Mouse (Mus musculus) embryo, embryonic 9.5 days (tissue): ENCODE data around the gene Ccna2.
"Not testable (repeated sequence)": the region's sequence is repeated elsewhere in the genome, so short reads cannot be mapped to it uniquely, and the experiment has no call there.

Source experiments
- DNase-seq: peaks from one replicate; pipeline ENCODE4 v3.0.0-alpha.2; 2017; ENCODE audit errors: extremely low spot score

Gene Ccna2

DNA sequence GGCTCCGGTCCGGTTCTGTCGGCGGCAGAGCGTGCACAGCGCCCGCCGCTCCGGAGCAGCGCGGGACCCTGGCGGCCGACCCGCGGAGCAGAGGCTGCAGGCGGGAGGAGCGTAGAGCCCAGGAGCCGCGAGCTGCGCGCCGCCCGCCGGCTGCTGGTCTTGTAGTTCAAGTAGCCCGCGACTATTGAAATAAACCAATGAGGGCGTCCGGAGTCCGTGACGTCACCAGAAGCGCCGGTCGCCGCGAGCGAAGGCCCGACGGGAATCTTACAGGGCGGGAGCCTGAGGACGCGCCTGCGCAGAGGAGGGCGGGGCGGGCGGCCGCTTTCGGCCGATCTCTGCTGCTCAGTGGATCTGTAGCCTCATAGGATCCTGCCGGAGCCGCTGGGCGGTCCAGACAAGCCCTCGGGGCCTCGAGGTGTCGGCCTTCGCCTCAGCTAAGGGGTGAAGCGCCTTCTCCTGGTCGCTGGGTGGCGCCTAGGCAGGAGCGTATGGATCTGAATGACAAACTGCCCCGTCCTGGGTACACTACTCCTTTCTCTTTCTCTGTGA, at the start of gene Ccna2:
TSS of gene Ccna2 (minus strand) at position 324 of the 552 bp plus-strand sequence.
- DNase-seq: peak; percentile 98

DNA sequence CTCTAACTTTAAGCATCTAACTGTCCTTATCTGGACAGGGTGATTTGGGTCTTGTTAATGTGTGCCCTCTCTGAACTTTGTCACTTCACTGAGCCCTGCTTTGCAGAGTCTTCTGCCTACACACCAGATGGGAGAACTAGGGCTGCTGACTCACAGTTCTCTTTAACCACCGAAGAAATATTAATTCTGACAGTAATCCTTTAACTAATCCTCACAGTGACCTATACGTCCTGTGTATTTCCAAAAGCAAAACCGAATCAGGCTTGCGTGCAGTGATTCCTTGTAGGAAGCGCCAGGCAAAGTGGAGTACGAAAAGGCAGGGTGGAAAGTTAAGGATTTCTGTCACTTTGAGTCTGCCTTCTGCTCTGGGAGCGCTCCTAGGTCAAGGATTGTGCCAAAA, 46.2 kb upstream of the Ccna2 start:
- DNase-seq: no peak

DNA sequence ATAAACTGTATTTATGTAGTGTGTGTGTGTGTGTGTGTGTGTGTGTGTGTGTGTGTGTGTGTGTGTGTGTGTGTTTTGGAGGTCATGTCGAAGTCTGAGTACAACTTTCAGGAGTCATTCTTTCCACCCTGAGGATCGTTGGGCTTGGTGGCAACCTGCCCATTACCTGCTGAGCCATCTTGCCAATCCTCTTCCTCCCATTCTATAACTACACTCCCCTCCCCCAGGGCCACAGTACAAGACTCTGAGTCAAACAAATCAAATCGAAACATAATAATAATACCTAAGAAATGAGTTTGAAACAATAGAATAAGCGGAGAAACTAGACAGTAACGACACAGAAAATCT, 41.9 kb upstream of the Ccna2 start:
- DNase-seq: no peak

DNA sequence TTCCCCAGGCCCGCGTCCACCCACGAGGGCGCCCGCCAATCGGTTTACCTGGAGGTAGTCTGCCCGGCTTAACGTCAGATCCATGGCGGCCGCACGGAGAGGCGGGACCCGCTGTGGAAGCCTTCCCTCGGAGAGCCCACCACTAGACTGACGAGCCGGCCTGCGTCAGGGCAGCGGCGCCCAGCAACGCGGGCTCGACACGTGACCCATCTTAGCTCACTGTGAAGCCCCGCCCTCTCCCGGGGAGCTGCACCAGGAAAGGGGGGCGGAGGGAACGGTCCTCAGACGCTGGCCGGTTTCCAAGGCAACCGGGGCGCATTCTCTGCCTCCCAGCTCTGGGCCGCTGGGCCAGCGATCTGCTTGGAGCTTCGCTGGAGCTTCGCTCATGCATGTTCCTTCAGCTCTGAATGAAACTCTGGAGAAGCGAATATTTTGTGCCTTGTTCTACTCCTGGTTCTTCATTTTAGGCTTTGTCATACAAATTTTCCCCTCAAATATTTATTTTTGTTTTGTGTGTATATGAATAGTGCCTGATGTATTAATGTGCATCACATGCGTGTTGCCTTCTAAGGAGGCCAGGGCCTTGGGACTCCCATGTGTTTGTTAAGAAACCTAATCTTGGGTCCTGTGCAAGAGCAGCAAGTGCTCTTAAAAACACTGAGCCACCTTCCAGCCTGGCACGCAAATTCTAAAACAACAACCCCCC, 41.4 kb upstream of the Ccna2 start, which contains the start of gene Bbs7:
TSS of gene Bbs7 (minus strand) at position 276 of the 706 bp plus-strand sequence.
- DNase-seq: peak; percentile 94

DNA sequence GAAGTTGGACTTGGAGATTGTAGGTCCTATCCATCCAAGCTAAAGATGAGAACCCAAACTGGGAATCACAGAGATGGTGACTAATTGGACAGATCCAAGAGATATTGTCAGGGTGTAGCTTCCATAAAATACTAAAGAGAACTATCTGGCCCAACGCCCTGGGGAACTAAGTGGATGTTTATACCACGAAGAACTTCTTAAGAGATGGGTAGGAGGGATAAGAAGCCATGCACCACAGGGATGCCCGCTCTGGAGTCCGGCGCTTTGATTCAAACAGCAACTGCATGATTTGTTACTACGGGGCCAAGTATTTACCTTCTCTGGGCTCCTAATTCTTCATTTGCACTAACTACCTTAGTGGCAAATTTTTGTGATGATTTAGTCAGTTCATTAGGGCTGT, 40.7 kb upstream of the Ccna2 start:
- no peak for DNase-seq

DNA sequence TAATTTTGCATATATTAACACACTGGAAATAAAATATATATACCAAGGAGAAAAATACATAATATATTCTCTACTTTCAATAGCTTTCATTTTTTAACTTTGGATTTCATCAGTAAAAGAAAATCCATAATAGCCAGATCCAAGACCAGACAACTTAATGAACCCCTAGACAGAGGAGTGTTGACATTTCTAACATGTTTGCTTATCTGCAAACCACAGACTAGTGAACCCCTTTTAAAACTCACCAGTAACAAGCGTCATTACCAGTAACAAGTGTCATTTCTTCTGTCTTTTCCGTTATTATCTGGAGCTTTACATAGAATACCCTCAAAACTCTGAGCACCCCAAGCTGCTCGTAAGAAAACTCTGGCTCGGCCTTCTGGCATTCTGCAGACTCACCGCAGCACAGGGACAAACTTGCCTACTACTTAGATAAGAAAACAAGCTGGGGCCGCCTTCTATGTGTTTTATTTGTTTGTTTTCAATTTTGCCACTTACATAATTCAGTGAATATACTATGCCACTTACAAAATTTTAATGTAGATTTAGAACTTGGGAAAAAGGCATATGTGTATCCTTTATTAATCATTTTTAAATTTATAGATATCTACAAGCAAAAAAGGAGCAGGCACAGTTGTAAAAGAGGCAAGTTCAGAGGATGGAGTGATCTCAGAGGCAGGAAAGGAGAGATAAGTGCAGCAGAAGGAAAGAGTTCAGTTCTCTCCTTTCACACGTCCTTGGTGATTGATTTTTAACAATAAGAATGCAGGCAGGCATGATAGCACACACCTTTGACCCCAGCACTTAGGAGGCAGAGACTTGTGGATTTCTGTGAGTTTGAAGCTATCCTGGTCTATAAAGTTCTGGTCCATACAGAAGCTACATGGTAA, 34.2 kb upstream of the Ccna2 start:
- no peak for DNase-seq

DNA sequence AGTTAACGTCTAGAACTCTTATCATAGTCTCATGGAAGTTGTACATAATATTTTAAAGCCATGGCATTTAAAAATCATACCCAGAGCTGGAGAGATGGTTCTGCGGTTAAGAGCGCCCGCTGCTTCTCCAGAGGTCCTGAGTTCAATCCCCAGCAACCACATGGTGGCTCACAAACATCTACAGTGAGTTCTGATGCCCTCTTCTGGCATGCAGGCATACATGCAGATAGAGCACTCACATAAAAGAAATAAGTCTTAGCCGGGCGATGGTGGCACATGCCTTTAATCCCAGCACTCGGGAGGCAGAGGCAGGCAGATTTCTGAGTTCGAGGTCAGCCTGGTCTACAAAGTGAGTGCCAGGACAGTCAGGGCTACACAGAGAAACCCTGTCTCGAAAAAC, 27.8 kb upstream of the Ccna2 start:
- DNase-seq: not testable (repeated sequence)

DNA sequence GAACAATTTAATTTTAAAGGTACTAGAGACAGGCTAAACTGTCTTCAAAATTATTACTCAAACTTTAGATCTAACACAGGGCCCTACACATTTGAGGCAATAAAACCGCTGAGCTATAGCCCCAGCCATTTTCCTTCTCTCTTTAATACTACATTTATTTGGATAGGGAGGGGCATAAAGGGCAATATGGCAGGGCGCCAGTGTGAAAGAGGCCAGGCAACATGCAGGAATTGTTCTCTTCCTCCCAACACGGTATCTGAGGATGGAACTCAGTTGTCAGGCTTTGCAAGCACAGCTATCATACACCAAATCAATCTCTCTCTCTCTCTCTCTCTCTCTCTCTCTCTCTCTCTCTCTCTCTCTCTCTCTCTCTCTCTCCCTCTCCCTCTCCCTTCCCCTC, 26.9 kb upstream of the Ccna2 start:
- no peak for DNase-seq

DNA sequence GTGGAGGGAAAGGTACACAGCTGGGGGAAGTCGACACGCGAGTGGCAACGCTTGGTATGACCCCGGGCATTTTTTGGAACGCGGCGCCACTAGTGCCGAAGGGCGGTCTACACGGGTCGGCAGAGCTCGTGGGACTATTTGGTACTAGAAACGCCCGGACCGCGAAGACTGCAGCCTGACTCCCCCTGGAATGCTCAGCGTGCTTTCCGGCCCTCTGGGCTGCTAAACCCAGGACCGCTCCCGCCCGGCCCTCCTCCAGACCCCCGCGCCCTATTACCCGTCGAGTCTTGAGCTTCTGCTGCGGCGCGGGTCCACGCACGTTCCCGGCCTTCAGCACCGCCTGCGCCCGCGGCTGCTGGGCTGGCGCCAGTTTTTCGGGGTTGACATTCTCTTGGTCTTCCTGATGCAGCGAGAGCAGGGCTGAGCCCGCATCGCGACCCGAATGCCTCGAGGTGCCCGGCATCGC, 556 bp downstream of the Ccna2 start:
- DNase-seq: no peak

DNA sequence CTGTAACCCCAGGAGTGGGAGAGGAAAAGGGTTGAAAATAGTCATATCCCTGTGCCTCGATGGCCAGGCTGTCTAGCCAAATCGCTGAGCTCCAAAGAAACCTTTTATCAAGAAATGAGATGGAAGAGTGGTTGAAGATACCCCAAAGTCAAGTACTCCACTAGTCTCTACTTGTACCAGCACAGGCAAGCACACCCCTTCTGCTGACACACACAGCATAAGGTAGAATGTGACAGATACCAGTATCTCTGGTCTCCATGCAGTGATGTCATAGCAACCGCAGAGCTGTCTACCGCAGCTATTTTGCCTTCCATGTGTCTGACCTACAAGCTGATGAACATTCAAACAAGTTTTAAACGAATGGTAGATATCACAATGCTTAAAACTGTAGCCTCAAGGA, 2.1 kb downstream of the Ccna2 start:
- DNase-seq: no peak

DNA sequence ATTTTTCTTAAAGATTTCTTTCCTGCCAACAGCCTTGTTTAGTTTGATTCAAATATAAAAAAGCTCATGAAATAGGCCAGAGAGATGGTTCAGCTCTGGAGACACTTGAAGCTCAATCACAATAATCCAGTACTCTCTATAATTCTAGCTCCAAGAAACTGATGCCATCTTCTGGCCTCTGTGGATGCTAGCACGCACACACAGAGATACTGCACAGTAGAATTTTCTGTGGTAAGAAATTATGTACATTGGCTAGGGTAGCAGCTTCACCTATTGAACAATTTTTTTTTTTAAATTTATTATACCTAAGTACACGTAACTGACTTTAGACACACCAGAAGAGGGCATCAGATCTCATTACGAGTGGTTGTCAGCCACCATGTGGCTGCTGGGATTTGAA, 8.3 kb downstream of the Ccna2 start:
- no peak for DNase-seq

DNA sequence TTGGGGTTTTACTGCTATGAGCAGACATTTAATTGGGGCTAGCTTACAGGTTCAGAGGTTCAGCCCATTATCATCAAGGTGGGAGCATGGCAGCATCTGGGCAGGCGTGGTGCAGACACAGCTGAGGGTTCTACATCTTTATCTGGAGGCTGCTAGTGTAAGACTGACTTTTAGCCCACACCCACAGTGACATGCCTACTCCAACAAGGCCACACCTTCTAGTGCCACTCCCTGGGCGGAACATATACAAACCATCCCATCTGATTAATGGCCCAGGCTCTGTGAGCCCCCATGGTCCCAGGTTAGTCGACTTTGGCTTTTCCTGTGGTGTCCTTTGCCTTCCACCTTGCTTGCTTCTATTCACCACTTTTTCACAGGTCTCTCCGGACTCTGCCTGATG, 12.3 kb downstream of the Ccna2 start:
- no peak for DNase-seq

DNA sequence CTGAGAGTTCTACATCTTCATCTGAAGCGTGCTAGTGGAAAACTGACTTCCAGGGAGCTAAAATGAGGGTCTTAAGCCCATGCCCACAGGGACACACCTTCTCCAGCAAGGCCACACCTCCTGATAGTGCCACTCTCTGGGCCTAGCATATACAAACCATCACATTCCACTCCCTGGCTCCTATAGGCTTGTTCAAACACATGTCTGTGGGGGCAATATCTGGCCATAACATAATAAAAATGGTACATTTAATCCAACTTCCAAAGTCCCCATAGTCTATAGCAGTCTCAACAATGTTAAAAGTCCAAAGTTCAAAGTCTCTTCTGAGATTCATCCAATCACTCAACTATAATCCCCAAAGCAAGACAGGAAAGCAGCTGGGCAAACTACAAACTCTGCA, 14.3 kb downstream of the Ccna2 start:
- DNase-seq: no peak

DNA sequence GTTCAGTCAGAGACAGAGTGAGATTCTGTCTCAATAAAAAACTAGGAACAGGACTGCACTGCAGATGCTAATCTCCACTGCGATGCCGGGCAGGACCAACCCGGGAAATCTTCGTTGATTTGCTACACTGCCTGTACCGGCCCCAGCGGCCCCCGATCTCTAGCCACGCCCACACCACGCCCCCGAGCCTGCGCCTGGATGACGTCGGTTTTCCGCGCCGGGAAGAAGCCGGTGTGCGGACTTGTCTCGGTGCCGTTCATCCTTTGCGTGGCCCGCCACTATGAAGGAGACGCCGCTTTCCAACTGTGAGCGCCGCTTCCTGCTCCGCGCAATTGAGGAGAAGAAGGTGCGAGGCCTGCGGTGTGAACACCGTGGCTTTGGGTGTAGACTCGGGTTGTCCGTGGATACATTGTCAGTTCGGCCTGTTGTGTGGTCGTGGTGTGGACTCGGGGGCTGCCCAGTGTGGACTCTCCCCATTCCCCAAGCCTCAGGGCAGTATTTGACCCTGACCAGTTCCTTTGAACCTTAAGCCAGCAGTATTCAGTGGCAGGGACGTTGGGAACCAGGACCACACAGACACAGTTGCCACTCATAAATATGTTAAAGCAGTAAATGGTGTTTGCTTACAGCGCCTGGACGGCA, 19.4 kb downstream of the Ccna2 start, which contains the start of gene Exosc9:
TSS of gene Exosc9 (plus strand) at position 201 of the 642 bp plus-strand sequence.
- DNase-seq: peak; percentile 97

DNA sequence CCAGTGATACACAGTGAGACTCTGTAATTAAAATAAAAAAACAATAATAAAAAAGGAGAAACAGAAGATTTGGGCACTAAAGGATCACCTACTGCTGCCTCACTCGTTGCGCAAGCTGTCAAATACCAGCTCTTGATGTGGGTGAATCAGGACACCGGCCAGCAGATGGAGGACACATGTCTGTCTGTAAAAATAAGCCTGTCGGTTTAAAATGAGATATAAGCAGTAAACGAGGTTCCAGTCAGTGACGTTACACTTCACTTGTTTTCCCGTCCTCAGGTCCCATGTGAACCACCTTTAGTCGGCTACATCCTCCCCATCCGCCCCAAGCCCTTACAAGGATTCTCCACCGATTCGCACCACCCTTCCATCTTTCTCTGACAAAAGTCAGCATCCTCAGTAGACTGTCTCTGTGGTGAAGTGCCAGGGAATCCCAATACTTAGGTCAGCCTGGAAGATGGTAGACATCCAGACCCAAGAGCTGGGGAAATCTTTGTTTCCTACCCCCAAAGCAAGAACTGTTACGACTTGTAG, 20.0 kb downstream of the Ccna2 start:
- DNase-seq: no peak

DNA sequence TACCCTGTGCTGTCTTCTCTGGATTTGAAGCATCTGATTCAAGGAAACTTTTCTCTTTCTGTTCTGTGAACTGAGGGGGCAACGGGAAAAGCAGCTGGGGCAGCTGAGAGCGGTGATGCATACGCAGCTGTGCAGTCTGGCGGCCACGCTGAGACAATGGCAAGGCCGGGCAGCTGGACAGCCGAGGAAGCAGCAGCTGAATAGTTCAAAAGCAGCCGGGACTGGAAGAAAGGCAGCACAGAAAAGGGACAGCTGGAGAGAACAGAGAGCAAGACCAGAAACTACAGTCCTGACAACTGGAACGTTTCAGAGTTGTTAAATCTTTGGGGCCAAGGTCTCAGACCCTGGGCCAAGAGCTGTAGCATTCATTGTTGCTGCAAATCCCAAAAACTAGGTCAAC, 20.6 kb downstream of the Ccna2 start:
- peak; percentile 49 for DNase-seq

DNA sequence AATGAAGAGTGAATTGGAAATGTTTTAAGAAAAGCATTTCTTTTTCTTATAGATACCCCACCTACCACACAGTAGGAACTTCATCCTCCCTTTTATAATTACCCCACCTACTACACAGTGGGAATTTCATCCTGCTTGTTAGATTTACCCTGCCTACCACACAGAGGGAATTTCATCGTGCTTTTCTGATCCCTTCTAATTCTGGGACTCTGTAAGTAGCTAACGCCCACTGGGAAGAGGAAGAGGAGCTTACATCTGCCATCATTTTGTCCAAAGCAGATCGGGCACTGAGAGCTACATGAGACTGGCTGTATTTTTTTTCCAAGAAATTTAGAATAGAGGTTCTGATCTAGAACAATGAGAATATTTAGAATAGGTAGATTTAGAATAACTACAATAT, 27.0 kb downstream of the Ccna2 start:
- DNase-seq: no peak

DNA sequence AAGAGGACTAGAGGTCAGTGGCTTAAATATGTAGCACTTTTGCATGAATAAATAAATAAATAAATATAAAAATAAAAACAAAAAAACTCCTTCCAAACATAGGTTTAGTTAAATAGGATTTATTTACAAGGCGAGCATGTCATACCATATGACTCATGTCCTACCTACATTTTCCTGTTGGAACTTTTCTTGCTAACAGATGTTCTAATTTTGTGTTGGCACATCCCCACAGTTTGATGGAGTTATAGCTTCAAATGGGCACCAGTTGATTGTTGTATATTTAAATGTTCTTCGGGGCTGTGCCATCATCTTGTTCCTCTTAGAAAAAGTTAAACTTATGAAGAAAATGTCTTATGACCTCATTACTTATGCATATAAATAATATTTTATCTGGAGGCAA, 30.6 kb downstream of the Ccna2 start:
- no peak for DNase-seq

DNA sequence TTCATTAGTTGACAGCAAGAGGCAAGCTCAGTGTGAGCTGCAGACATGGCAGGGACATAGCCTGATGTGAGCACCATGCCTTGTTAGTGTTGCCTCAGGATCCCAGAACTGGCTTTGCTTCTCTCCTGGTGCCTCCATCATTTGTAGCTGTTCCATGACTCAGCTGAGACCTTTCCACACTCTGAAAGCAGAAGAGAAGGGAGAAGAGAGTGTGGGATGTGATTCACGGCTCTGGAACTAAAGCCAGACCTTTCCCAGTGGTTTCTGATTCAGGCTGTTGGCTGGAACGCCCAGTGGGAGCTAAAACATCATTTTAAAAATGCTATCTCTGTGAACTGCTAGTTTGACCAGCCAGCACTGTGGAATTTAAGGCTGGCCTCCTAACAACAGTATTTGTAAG, 31.2 kb downstream of the Ccna2 start:
- no peak for DNase-seq

DNA sequence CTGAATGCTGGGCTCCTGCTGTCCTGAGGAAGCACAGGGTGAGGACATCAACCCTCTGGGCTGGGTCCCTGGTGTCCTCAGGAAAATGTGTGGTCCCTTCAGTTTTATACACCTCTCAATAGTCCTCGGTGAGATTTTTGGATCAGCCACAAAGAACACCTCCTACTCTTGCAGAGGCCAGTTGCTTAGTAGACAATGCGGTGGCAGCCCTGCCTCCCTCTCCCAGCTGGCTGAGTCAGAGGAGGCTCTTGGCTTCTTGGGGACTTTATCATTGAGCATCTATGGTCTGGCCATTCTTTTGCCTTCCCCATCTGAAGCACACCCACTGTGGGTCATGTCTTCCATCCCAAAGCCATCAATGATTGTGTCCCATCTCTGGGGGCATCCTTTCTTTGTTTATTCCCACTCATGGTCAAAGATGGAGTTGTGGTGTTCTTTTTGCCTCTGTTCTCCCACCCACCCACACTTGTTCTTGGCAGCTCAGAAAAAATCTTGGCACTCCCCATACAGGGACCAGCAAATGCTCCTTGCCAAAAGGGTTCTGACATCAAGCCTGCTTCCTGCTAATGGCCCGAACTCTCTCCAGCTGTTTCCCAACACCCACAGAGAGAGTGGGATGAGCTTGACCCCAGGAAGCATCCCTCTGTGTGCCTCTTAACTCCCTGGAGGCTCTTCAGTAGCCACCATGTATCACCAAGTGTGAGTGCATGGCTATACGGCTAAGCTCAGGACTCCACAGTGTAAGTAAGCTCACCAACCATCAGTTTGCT, 34.1 kb downstream of the Ccna2 start:
- no peak for DNase-seq

DNA sequence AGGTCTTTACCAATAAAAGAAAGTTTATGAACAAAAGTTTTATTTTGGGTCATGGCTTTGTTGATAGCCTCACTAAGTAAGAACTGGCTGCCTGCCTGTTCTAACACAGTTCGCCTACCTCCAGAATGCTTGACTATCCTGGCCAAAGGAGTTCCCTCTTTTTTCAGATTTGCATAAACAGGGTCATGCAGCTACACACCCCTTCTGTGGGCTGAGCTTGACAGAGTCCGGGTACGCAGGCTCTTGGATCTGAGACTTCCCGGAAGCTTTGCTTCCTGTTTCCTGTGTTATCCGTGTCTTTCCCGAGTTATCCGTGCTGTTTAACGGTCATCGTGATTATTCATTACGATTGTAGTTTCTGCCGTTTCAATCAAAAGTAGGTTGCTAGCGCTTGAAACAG, 35.9 kb downstream of the Ccna2 start:
- no peak for DNase-seq
